ENCODE assay signal across 8 mouse cellular contexts in genomic region chr19:14890241-14891089, GRCm38 (mm10).
A peak's percentile ranks its signal among the peaks of the same experiment; 100 is the strongest.
DNase-seq lines count a peak whose midpoint lies in the region; ATAC-seq lines count a peak whose summit lies in the region.

No protein-coding gene starts in this region.

- WGBS in heart, embryonic 14.5 days, result 8% methylated on average over 21 of the region's 21 CpGs
- WGBS in liver, embryonic 12.5 days (ENCODE audit: insufficient replicate concordance), result 4% methylated on average over 21 of the region's 21 CpGs

- H3K27ac ChIP-seq in heart, embryonic 14.5 days (replicated peaks in 1 of 2; ENCODE audit: control insufficient read depth in 1 of 2, insufficient read depth in 1 of 2, low read depth in 2 of 2, low read length in 2 of 2), result no peak overlapping the region
- no peak overlapping the region for H3K27ac ChIP-seq in liver, embryonic 12.5 days

- peak overlapping the region; percentile 38; the same call in 1 of the 2 replicates for H3K9ac ChIP-seq in heart, embryonic 14.5 days (ENCODE audit: low read length)
- no peak overlapping the region for H3K9ac ChIP-seq in liver, embryonic 12.5 days

- no peaks in the 10 kb centered on the region for H3K9me3 ChIP-seq in heart, embryonic 14.5 days (ENCODE audit: control insufficient read depth, low read length)
- no peaks in the 10 kb centered on the region for H3K9me3 ChIP-seq in liver, embryonic 12.5 days (replicated peaks)

- no peak for DNase-seq in heart, adult 11 months
- peak; percentile 78 to 88 for DNase-seq in cerebellum, postnatal 10 days
- DNase-seq in frontal cortex, postnatal 36 days (ENCODE audit: low spot score in 2 of 2), result peak; percentile 47 to 69
- peak; percentile 80 for DNase-seq in kidney, postnatal 10 days
- peak; percentile 58 for DNase-seq in right cerebral cortex, adult 18-20 months
- no peak for DNase-seq in thymus, adult 18-20 months

- H3K4me3 ChIP-seq in heart, embryonic 14.5 days (ENCODE audit: control insufficient read depth in 1 of 2, insufficient read depth in 1 of 2, low read depth in 1 of 2, low read length in 2 of 2), result peak overlapping the region; percentile 22 to 37
- H3K4me3 ChIP-seq in liver, embryonic 12.5 days, result no peak overlapping the region

- peak overlapping the region; percentile 77 for H3K4me2 ChIP-seq in heart, embryonic 14.5 days (ENCODE audit: low read length)
- peak overlapping the region; percentile 28; the same call in 1 of the 2 replicates for H3K4me2 ChIP-seq in liver, embryonic 12.5 days

- H3K27me3 ChIP-seq in heart, embryonic 14.5 days (ENCODE audit: control insufficient read depth, insufficient read depth, low read length), result peaks cover 52% of the 10 kb centered on the region
- peaks cover 44% of the 10 kb centered on the region for H3K27me3 ChIP-seq in liver, embryonic 12.5 days (replicated peaks)

- ATAC-seq in heart, embryonic 14.5 days (ENCODE audit: insufficient number of reproducible peaks, insufficient read depth, low FRiP score, low read depth), result no peak
- no peak for ATAC-seq in liver, embryonic 12.5 days

- peaks cover 2 to 8% of the 10 kb centered on the region in 2 experiments; a peak in 1 of 4 replicates for H3K4me1 ChIP-seq in heart, embryonic 14.5 days (ENCODE audit: control insufficient read depth in 2 of 2, insufficient read depth in 2 of 2, low read length in 2 of 2)
- H3K4me1 ChIP-seq in liver, embryonic 12.5 days, result no peaks in the 10 kb centered on the region

- no peaks in the 10 kb centered on the region for H3K36me3 ChIP-seq in heart, embryonic 14.5 days (ENCODE audit: control insufficient read depth, insufficient read depth, low read length)
- H3K36me3 ChIP-seq in liver, embryonic 12.5 days, result no peaks in the 10 kb centered on the region

Comparison
In these comparisons a context has a peak if more than half of its experiments do, and no peak if none do; other contexts are left out.
1. DNase-seq: peak in cerebellum, postnatal 10 days (2 of 2), frontal cortex, postnatal 36 days (2 of 2), kidney, postnatal 10 days (single experiment) and right cerebral cortex, adult 18-20 months (single experiment); none in heart, adult 11 months (single experiment) and thymus, adult 18-20 months (0 of 2).